Mouse (Mus musculus) erythroblast, embryonic 14.5 days (primary cell): ENCODE data around the gene Dnaja4.

ENCODE experiments used
- GATA1 ChIP-seq: IDR thresholded peaks from 2 replicates; pipeline ENCODE4 v1.6.1; 2012; ENCODE audit warnings: low read length, inconsistent platforms, mixed read lengths
- TAL1 ChIP-seq: IDR thresholded peaks from 3 replicates; pipeline ENCODE4 v1.6.1; 2012; ENCODE audit warnings: low read length, inconsistent platforms, mixed read lengths

- TF ChIP-seq GATA1 (no peak), TAL1 (no peak)
These were observed 53.7 kb downstream of the Dnaja4 start for GRCm38 (mm10) chr9:54752201-54752943.
